Mouse (Mus musculus) frontal cortex, adult 2 months (tissue): ENCODE results near the gene Fam129c. TPM values are rescaled to one million over a fixed set of nuclear protein-coding genes. Genes with fewer than 3 reads are reported as not detected.
A peak's percentile ranks its signal among the peaks of the same experiment; 100 is the strongest.

Experiments used
- DNase-seq, 2 experiments: peaks; one replicate each; pipeline ENCODE4 v3.0.0; 2022; ENCODE audit warnings: low spot score in 1 of 2; ENCODE audit errors: extremely low spot score in 1 of 2
- polyA plus RNA-seq: library from polyadenylated mRNA; depleted of rRNA; stranded (reverse); fragments of >200 nt; gene quantifications from 2 replicates; pipeline ENCODE4 v1.2.3, GENCODE M21; 2012

Gene Fam129c
- polyA plus RNA-seq, 1 experiment: 4.5 TPM

DNA sequence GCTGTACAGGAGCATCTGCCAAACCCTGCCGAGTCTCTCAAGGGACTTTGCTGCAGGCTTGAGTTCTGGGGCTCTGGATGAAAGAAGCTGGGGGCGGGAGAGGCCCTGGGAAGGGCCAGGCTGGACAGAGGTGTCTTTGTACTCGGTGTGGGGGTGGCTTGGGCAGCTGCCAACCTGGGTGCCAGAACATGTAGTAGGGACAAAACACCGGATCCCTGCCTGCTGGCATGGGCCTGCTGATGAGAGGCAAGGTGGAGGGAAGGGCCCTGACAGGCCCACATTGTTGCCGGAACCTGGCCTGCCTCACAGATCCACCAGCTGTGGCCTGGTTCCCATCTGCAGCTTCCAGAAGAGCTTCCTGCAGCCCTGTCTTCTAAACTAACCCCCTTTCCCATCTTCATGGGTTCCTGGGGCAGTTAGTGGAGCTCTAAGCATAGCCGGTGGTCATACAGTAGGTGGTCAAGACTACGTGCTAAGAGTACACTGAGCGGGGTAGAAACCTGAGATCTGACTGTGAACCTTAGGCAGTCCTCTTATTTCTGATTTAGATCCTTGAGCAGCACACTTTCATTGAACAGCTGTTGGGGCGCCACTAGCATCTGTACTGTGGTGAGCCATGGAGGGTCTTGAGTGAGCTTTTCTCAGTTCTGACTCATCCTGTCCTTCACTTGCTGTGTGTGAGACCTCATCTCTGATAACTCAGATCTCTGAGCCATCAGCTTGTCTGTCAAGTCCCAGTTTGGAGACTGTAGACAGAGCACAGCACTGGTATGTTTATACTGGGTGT lies 24.4 kb upstream of the Fam129c start:
- peak; percentile 74 to 85 for DNase-seq

DNA sequence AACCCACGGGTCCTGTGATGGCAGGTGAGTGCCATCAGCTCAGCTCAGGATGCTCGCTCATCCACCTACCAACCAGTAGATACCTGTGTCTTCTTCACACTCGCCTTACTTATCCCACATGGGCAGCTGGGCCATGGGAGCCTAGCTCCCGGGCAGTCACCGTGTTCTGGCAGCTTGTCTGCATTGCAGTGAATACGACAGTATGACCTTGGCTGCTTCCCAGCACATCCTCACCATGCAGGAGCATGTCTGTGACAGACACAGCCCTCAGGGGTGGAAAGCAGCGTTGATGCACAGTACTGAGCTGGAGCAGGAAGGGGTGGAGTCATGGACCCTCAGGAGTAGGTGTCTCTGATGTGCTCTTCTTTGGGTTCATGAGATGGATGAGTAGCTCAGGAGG lies 23.0 kb upstream of the Fam129c start:
- DNase-seq: no peak

GRCm38 (mm10) chr8:71575020-71575419 lies 22.4 kb upstream of the Fam129c start:
- DNase-seq: no peak

GRCm38 (mm10) chr8:71577856-71578387 lies 19.5 kb upstream of the Fam129c start:
- no peak for DNase-seq

DNA sequence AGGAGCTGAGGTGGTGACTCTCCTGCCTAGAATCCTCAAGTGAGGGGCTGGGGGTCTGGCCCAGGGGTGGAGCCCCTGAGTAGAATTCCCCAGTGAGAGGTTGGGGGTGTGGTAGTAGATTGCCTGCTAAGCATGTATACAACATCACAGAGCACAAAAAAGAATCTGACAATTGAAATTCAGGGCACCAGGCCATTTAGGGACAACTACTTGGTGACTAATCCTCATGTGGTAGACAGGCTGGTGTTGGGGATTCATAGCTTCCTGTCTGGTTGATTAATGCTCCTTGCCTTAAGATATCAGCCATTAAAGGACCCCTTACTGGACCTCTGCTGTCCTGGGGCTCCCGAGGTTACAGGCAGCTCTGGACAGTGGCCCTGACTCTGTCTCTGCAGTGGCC lies 18.4 kb upstream of the Fam129c start:
- DNase-seq: no peak

DNA sequence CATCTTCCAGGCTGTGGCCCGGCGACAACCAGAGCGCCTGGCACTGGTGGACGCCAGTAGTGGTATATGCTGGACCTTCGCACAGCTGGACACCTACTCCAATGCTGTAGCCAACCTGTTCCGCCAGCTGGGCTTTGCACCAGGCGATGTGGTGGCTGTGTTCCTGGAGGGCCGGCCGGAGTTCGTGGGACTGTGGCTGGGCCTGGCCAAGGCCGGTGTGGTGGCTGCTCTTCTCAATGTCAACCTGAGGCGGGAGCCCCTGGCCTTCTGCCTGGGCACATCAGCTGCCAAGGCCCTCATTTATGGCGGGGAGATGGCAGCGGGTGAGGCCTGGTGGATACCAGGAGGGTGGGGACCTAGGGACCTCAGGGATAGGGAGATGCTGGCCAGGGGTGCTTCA lies 18.0 kb upstream of the Fam129c start:
- no peak for DNase-seq

GRCm38 (mm10) chr8:71580201-71580600 lies 17.2 kb upstream of the Fam129c start:
- DNase-seq: no peak

DNA sequence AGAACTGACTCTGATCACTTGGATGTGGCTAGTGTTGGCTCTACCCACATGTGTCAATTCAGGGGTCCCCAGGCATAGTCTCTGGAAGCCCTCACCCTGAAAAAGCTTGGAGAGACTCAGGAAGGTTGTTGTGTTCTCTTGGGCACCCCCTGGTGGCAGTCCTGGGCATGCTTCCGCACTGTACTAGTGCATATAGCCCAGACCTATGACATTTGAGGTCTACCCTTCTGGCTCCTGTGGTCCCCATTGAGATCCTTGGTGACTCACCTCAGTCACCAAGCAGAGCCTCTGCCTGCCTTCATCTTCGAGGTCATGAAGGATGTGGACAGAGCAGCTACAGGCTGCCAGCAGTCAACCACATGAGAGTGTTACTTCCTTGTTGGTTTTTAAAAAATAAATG lies 10.6 kb upstream of the Fam129c start:
- peak in 1 of 2 experiments; percentile 53 for DNase-seq

GRCm38 (mm10) chr8:71588762-71589161 lies 8.7 kb upstream of the Fam129c start:
- DNase-seq: no peak

GRCm38 (mm10) chr8:71591017-71591416 lies 6.4 kb upstream of the Fam129c start:
- DNase-seq: no peak

DNA sequence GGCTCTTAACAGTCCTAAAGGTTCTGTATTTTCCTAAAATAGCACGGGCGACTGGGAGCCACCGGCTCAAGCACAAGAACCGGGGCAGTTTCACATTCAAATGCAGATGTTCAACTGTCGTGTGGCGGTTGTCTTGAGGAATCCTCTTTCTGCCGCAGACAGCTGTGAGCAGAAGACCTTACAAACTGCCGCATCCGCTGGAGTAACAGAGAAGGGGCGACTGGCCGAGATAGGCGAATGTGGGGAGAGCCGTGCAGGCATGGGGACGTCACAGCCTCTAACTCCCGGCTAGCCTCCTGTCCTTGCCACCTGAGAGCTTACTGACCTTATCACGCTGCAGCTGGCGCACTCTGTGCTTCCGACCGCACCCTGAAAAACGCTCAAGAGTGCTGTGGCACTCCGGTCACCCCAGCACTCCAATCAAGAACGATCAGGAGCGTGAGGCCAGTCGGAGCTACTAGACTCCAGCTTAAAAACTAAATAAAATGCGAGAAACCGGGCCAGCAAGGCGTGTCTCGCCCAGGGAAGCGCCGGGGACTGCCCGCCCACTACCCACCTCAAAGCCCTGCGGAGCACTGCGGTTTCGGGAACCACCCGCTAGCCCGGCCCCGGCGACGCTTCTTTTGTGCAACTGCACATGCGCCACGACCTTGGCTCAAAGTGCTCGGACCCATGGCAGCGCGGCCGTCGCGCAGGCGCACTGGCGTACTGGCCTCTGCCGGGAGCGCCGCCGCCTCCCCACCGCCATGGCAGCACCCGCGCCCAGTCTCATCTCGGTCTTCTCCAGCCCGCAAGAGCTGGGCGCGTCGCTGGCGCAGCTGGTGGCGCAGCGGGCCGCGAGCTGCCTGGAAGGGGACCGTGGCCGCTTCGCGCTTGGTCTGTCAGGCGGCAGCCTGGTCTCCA lies 5.7 kb upstream of the Fam129c start, which contains the start of gene Pgls:
Gene Pgls (plus strand): TSS at position 706 of the 903 bp plus-strand sequence.
- peak; percentile 90 to 97 for DNase-seq

- peak; percentile 81 to 91 for DNase-seq
Observed at GRCm38 (mm10) chr8:71592374-71593170, 4.9 kb upstream of the Fam129c start.

DNA sequence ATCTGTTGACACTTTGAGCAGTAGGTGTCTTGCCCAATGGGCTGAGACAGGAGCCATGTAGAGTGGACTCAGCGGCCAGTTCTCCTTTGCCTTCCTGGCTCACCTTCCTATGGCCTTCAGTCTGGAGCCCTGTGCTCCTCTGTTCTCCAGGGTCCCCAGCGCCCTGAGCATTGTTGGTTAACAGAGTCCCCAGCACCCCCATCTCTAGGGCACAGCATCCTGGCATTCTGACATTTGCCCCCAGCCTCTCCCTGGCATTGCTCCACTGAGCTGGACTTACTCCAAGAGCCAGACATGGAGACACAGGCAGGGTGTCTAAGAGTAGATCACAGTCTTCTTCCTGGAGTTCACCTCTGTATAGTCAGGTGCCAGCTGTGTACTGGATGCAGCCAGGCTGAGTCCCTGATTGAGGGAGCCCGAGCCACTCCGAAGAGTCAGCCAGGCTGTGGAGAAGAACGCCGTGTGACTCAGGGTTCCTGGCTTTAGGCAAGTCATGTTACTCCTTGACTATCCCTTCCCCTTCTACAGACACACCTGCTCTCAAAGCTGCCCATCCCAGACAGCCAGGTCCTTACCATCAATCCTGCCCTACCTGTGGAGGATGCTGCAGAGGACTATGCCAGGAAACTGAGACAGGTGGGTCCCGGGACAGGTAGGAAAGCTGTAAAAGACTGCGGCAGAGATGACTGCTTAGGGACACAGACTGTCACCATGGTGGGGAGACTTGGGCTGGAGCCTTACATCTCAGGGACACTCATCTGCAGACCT lies 3.7 kb upstream of the Fam129c start:
- DNase-seq: no peak

DNA sequence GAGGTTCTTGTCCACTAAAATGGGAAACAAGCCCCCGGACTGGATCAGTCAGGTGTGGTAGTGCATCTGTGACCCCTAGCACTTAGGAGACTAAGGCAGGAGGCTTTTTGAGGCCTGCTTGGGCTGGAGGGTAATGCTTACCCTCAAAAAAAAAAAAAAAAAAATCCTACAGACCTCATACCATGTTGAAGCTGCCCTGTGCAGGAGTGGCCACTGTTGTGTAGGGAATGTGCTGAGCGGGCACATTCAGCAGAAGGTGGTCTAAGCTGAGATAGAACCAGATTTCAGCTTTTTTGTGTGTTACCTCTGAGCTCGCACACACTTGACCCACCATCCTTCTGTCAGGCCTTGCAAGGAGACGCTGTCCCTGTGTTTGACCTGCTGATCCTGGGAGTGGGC lies 3.1 kb upstream of the Fam129c start:
- no peak for DNase-seq

- DNase-seq: peak; percentile 75 to 94
Observed at GRCm38 (mm10) chr8:71595862-71596261, 1.6 kb upstream of the Fam129c start.

GRCm38 (mm10) chr8:71596384-71596783 lies 1.1 kb upstream of the Fam129c start:
- no peak for DNase-seq

DNA sequence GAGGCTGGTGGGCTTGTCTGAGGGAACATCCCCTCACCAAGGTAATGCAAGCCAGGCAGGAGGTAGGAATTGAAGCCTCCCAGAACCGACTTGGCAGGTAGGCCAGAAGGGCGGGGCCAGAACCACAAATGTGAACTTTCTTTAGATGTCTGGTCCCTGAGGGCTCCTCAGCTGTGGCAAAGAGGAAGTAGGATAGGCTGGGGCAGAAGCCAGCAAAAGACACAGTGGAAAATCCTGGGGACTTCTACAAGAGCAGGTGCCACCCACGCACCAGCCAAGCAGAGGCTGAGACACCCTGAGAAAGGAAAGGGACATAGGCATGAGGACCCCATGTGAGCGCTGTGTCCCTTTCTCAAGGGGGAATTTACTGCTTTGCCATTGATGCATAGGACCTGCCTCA lies 650 bp upstream of the Fam129c start:
- no peak for DNase-seq

DNA sequence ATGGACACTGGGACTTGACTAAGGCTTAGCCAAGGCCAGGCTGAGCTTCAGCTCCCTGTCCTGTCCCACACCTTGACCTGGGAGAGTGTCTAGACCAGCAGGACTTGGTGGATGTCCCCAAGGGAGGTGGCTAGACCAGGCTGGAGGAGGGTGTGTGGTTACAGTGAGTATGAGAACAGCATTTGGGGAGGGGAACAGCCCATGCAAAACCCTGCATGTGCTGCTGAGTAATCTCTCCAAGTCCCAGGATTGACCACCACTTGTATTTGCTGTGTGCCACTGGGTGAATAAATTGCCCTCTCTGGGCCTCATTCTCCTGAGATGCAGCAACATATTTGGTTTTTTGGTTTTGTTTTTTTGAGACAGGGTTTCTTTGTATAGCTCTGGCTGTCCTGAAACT lies 927 bp downstream of the Fam129c start:
- DNase-seq: no peak

DNA sequence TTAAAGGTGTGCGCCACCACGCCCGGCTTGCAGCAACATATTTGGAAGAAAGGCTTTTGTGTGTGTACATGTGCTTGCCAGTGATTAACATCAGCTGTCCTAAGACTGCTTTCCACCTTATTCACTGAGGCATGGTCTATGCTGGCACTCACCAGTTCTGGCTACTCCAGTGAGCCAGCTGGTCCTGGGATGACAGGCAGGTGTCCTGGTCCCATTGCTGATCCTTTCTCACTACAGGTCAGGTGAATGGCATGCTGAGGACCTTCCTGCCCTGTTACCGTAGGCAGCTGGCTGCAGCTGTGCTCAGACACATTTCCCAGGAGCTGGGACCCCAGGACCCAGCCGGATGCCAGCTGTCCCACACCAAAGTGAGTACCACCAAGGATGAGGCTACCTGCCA lies 1.4 kb downstream of the Fam129c start:
- no peak for DNase-seq
